Mouse (Mus musculus): ENCODE results near the gene Obscn. TPM values are rescaled to one million over a fixed set of nuclear protein-coding genes. Genes with fewer than 3 reads are reported as not detected.

Obscn gene
- total and polyA plus RNA-seq, 3 experiments = 0.09 to 0.13 (median 0.13) TPM

DNA sequence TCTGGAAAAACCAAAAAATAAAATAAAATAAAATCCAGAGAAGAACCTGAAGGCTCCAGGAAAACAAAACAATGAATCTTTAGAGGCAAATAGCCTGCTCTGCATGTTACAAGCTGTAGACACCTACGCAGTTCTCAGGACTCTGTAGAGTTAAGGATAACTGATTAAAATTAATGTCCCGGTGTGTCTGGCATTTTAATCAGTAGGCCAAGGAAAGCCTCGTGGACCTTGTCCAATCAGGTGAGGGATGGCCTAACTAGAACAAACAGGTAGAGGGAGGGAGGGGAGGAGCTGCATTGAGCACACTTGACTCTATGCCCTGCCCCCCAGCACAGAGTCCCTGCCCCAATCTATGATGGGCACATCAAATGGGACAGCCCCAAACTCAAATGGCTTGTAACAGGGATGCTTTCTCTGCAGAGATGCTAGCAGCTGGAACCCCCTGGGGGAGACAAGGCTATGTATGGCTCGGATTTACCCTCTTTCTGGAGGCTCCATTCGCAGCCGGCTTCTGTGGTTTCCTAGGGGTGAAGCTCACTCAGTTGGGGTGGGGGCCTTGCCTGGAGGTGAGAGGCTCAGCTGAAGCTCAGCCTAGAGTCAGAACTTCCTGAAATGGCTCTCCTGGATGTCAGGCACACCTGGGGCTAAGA, 38.1 kb upstream of the Obscn start:
- no peak overlapping the region for H3K27ac ChIP-seq (ENCODE audit: insufficient read depth, low read depth)
- H3K27me3 ChIP-seq (replicated peaks) = peaks cover 2% of the 10 kb centered on the region
- no peaks in the 10 kb centered on the region for H3K36me3 ChIP-seq (replicated peaks in 1 of 2; ENCODE audit: control insufficient read depth in 1 of 2, insufficient read depth in 1 of 2, low read length in 1 of 2)
- H3K9me3 ChIP-seq (replicated peaks; ENCODE audit: low read length) = no peaks in the 10 kb centered on the region
- H3K4me1 ChIP-seq (ENCODE audit: control insufficient read depth in 1 of 2, insufficient read depth in 2 of 2) = peaks cover 17 to 54% of the 10 kb centered on the region in 2 experiments
- TF ChIP-seq EP300 (IDR thresholded peaks at IDR 0.05; ENCODE audit: low read length) = no peak
- TF ChIP-seq MYC (IDR thresholded peaks at IDR 0.05; ENCODE audit: low read depth, low read length) = no peak
- peak; percentile 56; the same call in 1 of the 2 replicates for TF ChIP-seq MEF2A (IDR thresholded peaks at IDR 0.05; ENCODE audit: borderline replicate concordance, low read depth, low read length)
- TF ChIP-seq MAZ (IDR thresholded peaks at IDR 0.05; ENCODE audit: low read depth, low read length) = no peak
- TF ChIP-seq USF1 (IDR thresholded peaks at IDR 0.05; ENCODE audit: low read depth, low read length) = no peak
- TF ChIP-seq SIN3A (IDR thresholded peaks at IDR 0.05; ENCODE audit: low read length) = no peak
- TF ChIP-seq ZMIZ1 (IDR thresholded peaks at IDR 0.05; ENCODE audit: low read depth, low read length) = no peak
- no peak for TF ChIP-seq BHLHE40 (IDR thresholded peaks at IDR 0.05; ENCODE audit: low read depth, low read length)
- peak; percentile 35 for TF ChIP-seq ETS1 (conservative IDR thresholded peaks at IDR 0.05; ENCODE audit: low read depth, low read length)
- no peak for TF ChIP-seq ZNF384 (IDR thresholded peaks at IDR 0.05; ENCODE audit: low read depth, low read length)
- in situ Hi-C loops (cut with MboI; ENCODE audit: low pct_ligation_motif_present, low pct_unique_long_range_greater_than_20kb, low sequenced_read_pairs) (no loop called here), dilution Hi-C loops (cut with MboI; ENCODE audit: extremely low pct_ligation_motif_present, extremely low pct_unique_long_range_greater_than_20kb, low sequenced_read_pairs) (no loop called here)
- H3K79me2 ChIP-seq (replicated peaks; ENCODE audit: control insufficient read depth, extremely low read depth, insufficient read depth, poor library complexity, severe bottlenecking) = no peaks in the 10 kb centered on the region
- peak; percentile 52 for DNase-seq (ENCODE audit: extremely low read depth)
- H3K4me3 ChIP-seq (replicated peaks in 1 of 3; ENCODE audit: low read depth in 2 of 3, low read length in 2 of 3, poor library complexity in 1 of 3) = no peak overlapping the region
- no peak overlapping the region for H3K9ac ChIP-seq (ENCODE audit: insufficient read depth, low read depth)
- no peak overlapping the region for H3K4me2 ChIP-seq (ENCODE audit: insufficient read depth, low read depth, poor library complexity, severe bottlenecking)

DNA sequence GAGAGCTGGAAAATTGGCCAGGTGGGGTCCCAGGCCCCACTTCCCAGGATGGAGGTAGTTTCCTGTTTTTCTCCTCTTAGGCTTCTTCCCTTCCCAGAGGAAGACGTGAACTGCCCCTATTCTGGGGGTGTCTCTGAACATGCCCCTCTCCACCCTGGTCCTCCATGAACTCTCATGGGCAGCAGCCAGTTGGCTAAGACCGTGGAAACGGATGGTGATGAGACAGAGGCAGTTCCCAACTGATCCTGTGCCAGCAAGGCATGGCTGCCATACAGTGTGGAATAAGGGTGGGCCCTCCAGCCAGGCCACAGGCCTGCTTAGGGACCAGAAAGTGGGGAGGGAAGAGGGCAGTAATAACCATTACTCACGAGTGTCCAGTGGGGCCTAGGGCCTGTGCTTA, 34.3 kb upstream of the Obscn start:
- in situ Hi-C loops (cut with MboI; ENCODE audit: low pct_ligation_motif_present, low pct_unique_long_range_greater_than_20kb, low sequenced_read_pairs) = no loop called here
- H3K9me3 ChIP-seq (replicated peaks; ENCODE audit: low read length) = no peaks in the 10 kb centered on the region
- H3K36me3 ChIP-seq (replicated peaks in 1 of 2; ENCODE audit: control insufficient read depth in 1 of 2, insufficient read depth in 1 of 2, low read length in 1 of 2) = no peaks in the 10 kb centered on the region
- peaks cover 23 to 66% of the 10 kb centered on the region in 2 experiments for H3K4me1 ChIP-seq (ENCODE audit: control insufficient read depth in 1 of 2, insufficient read depth in 2 of 2)
- H3K4me3 ChIP-seq (replicated peaks in 1 of 3; ENCODE audit: low read depth in 2 of 3, low read length in 2 of 3, poor library complexity in 1 of 3) = no peak overlapping the region
- no peak for DNase-seq (ENCODE audit: extremely low read depth)
- no peak overlapping the region for H3K9ac ChIP-seq (ENCODE audit: insufficient read depth, low read depth)
- TF ChIP-seq SIN3A (IDR thresholded peaks at IDR 0.05; ENCODE audit: low read length) = no peak
- no peak for TF ChIP-seq TCF12 (IDR thresholded peaks at IDR 0.05; ENCODE audit: low read depth, low read length)
- TF ChIP-seq IRF4 (IDR thresholded peaks at IDR 0.05; ENCODE audit: low read depth, low read length) = no peak
- no peak for TF ChIP-seq NELFE (IDR thresholded peaks at IDR 0.05; ENCODE audit: low read depth, low read length)
- no peak for TF ChIP-seq CHD2 (IDR thresholded peaks at IDR 0.05; ENCODE audit: low read length)
- TF ChIP-seq POLR2A (IDR thresholded peaks at IDR 0.05; ENCODE audit: low read depth, low read length) = no peak
- TF ChIP-seq ETS1 (conservative IDR thresholded peaks at IDR 0.05; ENCODE audit: low read depth, low read length) = no peak
- TF ChIP-seq ZMIZ1 (IDR thresholded peaks at IDR 0.05; ENCODE audit: low read depth, low read length) = no peak
- H3K27me3 ChIP-seq (replicated peaks) = peaks cover 2% of the 10 kb centered on the region
- H3K27ac ChIP-seq (ENCODE audit: insufficient read depth, low read depth) = no peak overlapping the region
- no peak overlapping the region for H3K4me2 ChIP-seq (ENCODE audit: insufficient read depth, low read depth, poor library complexity, severe bottlenecking)
- H3K79me2 ChIP-seq (replicated peaks; ENCODE audit: control insufficient read depth, extremely low read depth, insufficient read depth, poor library complexity, severe bottlenecking) = no peaks in the 10 kb centered on the region
- dilution Hi-C loops (cut with MboI; ENCODE audit: extremely low pct_ligation_motif_present, extremely low pct_unique_long_range_greater_than_20kb, low sequenced_read_pairs) = no loop called here
